Mouse (Mus musculus) limb, embryonic 14.5 days (tissue): ENCODE results near the gene Dffb. TPM values are rescaled to one million over a fixed set of nuclear protein-coding genes. Genes with fewer than 3 reads are reported as not detected.
A peak's percentile ranks its signal among the peaks of the same experiment; 100 is the strongest.

Experiments
- ATAC-seq: fragments of 200-750 bp; cut with Nextera tagmentation; 2 replicates; pipeline ENCODE4 v1.8.0; 2017; ENCODE audit warnings: low read depth, moderate number of reproducible peaks, moderate TSS enrichment; ENCODE audit not compliant: low FRiP score
- DNase-seq: peaks from one replicate; pipeline ENCODE4 v3.0.0-alpha.2; 2015; ENCODE audit warnings: low spot score
- H3K27ac ChIP-seq: fragments of 300-500 bp; sonication (generic); replicated peaks from 2 replicates; pipeline ENCODE4 v1.5.1; 2014; ENCODE audit warnings: low read depth, mild to moderate bottlenecking, low read length, moderate library complexity, mixed read lengths
- H3K27me3 ChIP-seq: fragments of 300-500 bp; sonication (generic); 2 replicates; pipeline ENCODE4 v1.6.1; 2014; ENCODE audit warnings: low read length, mixed read lengths; ENCODE audit not compliant: control insufficient read depth, insufficient read depth
- H3K36me3 ChIP-seq: fragments of 300-500 bp; sonication (generic); 2 replicates; pipeline ENCODE4 v1.6.1; 2014; ENCODE audit warnings: mild to moderate bottlenecking, low read length, moderate library complexity, mixed read lengths; ENCODE audit not compliant: control insufficient read depth, insufficient read depth
- H3K4me1 ChIP-seq: fragments of 300-500 bp; sonication (generic); 2 replicates; pipeline ENCODE4 v1.6.1; 2014; ENCODE audit warnings: antibody characterized with exemption, low read length, mixed read lengths; ENCODE audit not compliant: control insufficient read depth, insufficient read depth
- H3K4me2 ChIP-seq: fragments of 300-500 bp; sonication (generic); replicated peaks from 2 replicates; pipeline ENCODE4 v1.6.1; 2014; ENCODE audit warnings: low read depth, mild to moderate bottlenecking, low read length, moderate library complexity; ENCODE audit not compliant: severe bottlenecking
- H3K4me3 ChIP-seq: fragments of 300-500 bp; sonication (generic); replicated peaks from 2 replicates; pipeline ENCODE4 v1.5.1; 2014; ENCODE audit warnings: low read length
- H3K9ac ChIP-seq: fragments of 300-500 bp; sonication (generic); 2 replicates; pipeline ENCODE4 v1.6.1; 2014; ENCODE audit warnings: mild to moderate bottlenecking, low read depth, low read length, moderate library complexity; ENCODE audit not compliant: severe bottlenecking
- H3K9me3 ChIP-seq: fragments of 300-500 bp; sonication (generic); 2 replicates; pipeline ENCODE4 v1.6.1; 2016; ENCODE audit warnings: low read length; ENCODE audit not compliant: control insufficient read depth
- POLR2A ChIP-seq: fragments of 200-500 bp; IDR thresholded peaks from 2 replicates; pipeline ENCODE4 v1.8.0; 2012; ENCODE audit warnings: inconsistent platforms, mild to moderate bottlenecking, moderate library complexity, borderline replicate concordance; ENCODE audit not compliant: insufficient read depth, insufficient read length; ENCODE audit errors: extremely low read depth
- WGBS: fragments of 180-500 bp; shearing (Covaris S2); extraction: QIAGEN DNeasy Blood & Tissue Kit; methylation state at CpG from one replicate; pipeline ENCODE4 v1.1.7; 2014; 5-methylcytosine and 5-hydroxymethylcytosine counted together
- polyA plus RNA-seq, 2 experiments: library from polyadenylated mRNA; depleted of rRNA in 1 of 2; stranded (reverse) in 1 of 2; unstranded in 1 of 2; fragments of >200 nt; fragmentation: Nextera tagmentation in 1 of 2; extraction: Ambion mirVana in 1 of 2; gene quantifications; 2 replicates each; pipeline versions ENCODE4 v1.2.1 to v1.2.3; 2012 to 2014

Gene Dffb
- polyA plus RNA-seq, 2 experiments = 10.5 to 28.8 TPM

DNA sequence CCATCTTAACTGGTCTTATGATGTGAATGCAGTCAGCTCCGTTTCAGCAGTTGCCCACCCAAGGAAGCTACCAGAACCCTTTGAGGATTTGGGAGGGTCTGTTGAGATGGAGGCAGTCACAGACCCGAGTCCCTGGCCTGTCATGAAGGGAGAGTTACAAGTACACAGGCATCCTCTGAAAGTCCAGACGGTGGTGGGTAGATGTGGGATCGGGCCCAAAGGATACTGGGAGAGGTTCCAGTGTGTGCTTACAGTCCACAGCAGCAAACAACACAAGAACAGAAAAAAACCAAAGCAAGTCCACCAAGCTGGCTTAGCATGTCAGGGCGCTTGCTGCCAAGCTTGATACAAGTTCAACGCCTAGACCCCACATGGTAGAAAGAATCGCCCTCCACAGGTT, 12.3 kb downstream of the Dffb start:
- Histone ChIP-seq H3K9ac (no peak overlapping the region), H3K9me3 (no peaks in the 10 kb centered on the region), H3K4me2 (no peak overlapping the region), H3K27ac (no peak overlapping the region), H3K27me3 (no peaks in the 10 kb centered on the region), H3K4me1 (peaks cover 7% of the 10 kb centered on the region; the same call in 1 of the 2 replicates), H3K4me3 (no peak overlapping the region), H3K36me3 (peaks cover 60% of the 10 kb centered on the region)
- DNase-seq (no peak), ATAC-seq (no peak)
- TF ChIP-seq POLR2A = no peak
- WGBS = 87% methylated on average over 7 of the region's 7 CpGs

- peaks cover 27% of the 10 kb centered on the region for H3K36me3 ChIP-seq
- H3K9ac ChIP-seq = peak overlapping the region; percentile 86
- TF ChIP-seq POLR2A = no peak
- DNase-seq = peak; percentile 11
- WGBS = under 1% methylated on average over 37 of the region's 37 CpGs
- H3K4me1 ChIP-seq = peaks cover 7% of the 10 kb centered on the region; the same call in 1 of the 2 replicates
- peak overlapping the region; percentile 86 for H3K27ac ChIP-seq
- peak; percentile 53 for ATAC-seq
- peak overlapping the region; percentile 86 for H3K4me2 ChIP-seq
- peak overlapping the region; percentile 65 for H3K4me3 ChIP-seq
- H3K27me3 ChIP-seq = no peaks in the 10 kb centered on the region
- no peaks in the 10 kb centered on the region for H3K9me3 ChIP-seq
Observed at GRCm38 (mm10) chr4:153957444-153958250, 17.3 kb downstream of the Dffb start.

DNA sequence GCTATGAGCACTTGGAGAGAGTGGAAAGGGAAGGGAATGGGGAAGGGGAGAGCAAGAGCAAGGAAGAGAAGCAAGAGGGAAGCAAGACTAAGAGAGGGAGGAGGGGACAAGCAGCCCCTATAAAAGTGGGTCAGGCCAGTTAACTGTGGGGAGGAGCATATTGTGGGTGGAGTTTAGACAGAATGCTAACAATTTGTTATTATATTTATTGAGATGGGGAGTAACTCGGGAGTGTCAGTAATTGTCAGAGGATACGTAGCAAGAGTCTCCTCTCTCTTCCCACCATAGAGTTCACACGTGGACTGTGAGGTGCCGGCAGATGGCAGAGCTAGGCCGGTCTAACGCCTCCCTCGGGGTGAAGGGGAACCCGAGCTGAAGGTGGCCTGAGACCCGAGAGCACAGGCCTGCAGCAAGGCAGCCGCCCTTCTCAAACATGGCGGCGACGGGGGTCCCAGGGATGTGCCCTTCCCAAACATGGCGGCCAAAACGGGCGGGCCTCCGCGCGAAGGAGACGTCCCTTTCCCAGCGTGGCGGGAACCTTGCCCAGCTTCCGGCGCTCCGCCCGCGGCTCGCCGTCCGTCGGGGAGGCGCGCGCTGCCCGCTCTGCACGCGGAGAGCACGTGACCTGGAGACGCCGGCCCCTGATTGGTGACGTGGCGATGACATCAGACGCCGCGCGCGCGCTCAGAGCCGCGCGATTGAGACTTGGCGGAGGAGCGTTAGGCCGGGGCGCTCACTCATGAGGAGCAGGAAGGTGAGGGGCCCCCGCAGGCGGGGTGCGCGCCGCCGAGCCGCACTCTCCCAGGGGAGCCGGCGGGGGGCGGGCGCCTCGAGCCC, 18.1 kb downstream of the Dffb start, which contains the start of gene A430005L14Rik:
Gene A430005L14Rik (plus strand): TSS at position 669 of the 837 bp plus-strand sequence.
- no peak for TF ChIP-seq POLR2A
- peak; percentile 96 for DNase-seq
- no peaks in the 10 kb centered on the region for H3K27me3 ChIP-seq
- H3K4me2 ChIP-seq = peak within 1 kb of the TSS; percentile 86
- peaks cover 11% of the 10 kb centered on the region for H3K4me1 ChIP-seq
- ATAC-seq = peak; percentile 96
- peak within 1 kb of the TSS; percentile 65 for H3K4me3 ChIP-seq
- peak within 1 kb of the TSS; percentile 86 for H3K27ac ChIP-seq
- H3K9me3 ChIP-seq = no peaks in the 10 kb centered on the region
- peaks cover 19% of the 10 kb centered on the region for H3K36me3 ChIP-seq
- peak within 1 kb of the TSS; percentile 86 for H3K9ac ChIP-seq
- WGBS = 2% methylated on average over 40 of the region's 67 CpGs

- no peak for TF ChIP-seq POLR2A
- H3K4me1 ChIP-seq = peaks cover 13% of the 10 kb centered on the region
- DNase-seq (no peak), ATAC-seq (no peak)
- H3K36me3 ChIP-seq = peaks cover 8% of the 10 kb centered on the region
- no peak overlapping the region for H3K4me2 ChIP-seq
- no peak overlapping the region for H3K9ac ChIP-seq
- WGBS = 61% methylated on average over 8 of the region's 8 CpGs
- no peaks in the 10 kb centered on the region for H3K9me3 ChIP-seq
- no peak overlapping the region for H3K4me3 ChIP-seq
- no peak overlapping the region for H3K27ac ChIP-seq
- H3K27me3 ChIP-seq = no peaks in the 10 kb centered on the region
Observed at GRCm38 (mm10) chr4:153955651-153956050, 19.3 kb downstream of the Dffb start.

DNA sequence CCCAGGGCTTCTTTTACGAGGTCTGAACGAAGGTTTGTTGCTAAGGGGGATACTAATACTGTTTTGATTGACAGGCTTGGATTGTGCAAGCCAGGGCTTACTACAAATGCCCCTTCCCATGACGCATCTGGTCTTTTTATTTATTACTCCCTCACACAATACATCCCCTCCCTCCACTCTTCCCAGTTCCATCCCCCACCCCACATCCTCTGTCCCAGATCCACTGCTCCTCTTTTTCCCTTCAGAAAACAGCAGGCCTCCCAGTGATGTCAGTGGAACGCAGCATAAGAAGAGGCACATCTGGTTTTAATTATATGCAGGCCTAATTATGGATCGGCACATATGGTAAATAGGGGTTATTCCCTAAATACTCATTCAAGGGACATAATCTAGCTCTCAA, 23.2 kb downstream of the Dffb start:
- Histone ChIP-seq H3K4me2 (no peak overlapping the region), H3K27ac (no peak overlapping the region), H3K4me3 (no peak overlapping the region), H3K4me1 (peaks cover 6% of the 10 kb centered on the region; the same call in 1 of the 2 replicates), H3K36me3 (no peaks in the 10 kb centered on the region), H3K27me3 (no peaks in the 10 kb centered on the region), H3K9ac (no peak overlapping the region), H3K9me3 (no peaks in the 10 kb centered on the region)
- ATAC-seq = no peak
- TF ChIP-seq POLR2A = no peak
- 7% methylated on average over 5 of the region's 5 CpGs for WGBS
- DNase-seq = peak; percentile 38
